Mouse (Mus musculus): ENCODE results near the gene Gm9602. TPM values are rescaled to one million over a fixed set of nuclear protein-coding genes. Genes with fewer than 3 reads are reported as not detected.
A peak's percentile ranks its signal among the peaks of the same experiment; 100 is the strongest.
"Not testable (repeated sequence)": the region's sequence is repeated elsewhere in the genome, so short reads cannot be mapped to it uniquely, and the experiment has no call there.

Gene Gm9602
- total RNA-seq (2021), result not detected
- long read RNA-seq, experiment 1, result 0 reads
- long read RNA-seq, experiment 2, result 0 reads

- DNase-seq, result not testable (repeated sequence)
These were observed at the start of gene Gm9602 for GRCm38 (mm10) chr14:4776037-4776436. Gm9602 (plus strand) TSS chr14:4776337.

GRCm38 (mm10) chr14:4806421-4806820 is 30.3 kb downstream of the Gm9602 start:
- peak; percentile 2 for DNase-seq

GRCm38 (mm10) chr14:4821950-4822349 is 45.8 kb downstream of the Gm9602 start:
- DNase-seq, result peak; percentile 2

Other genes with a start within 250 kb of the Gm9602 start
- gene Gm3047, start 220.9 kb upstream of the Gm9602 start, total RNA-seq (2021), result not detected
- not detected for gene Gm8159, start 144.0 kb upstream of the Gm9602 start, total RNA-seq (2021)
- gene Gm3239, start 112.1 kb upstream of the Gm9602 start, total RNA-seq (2021), result not detected
- gene Gm7876, start 67.1 kb upstream of the Gm9602 start, total RNA-seq (2021), result under 1 TPM in 1 of 2 experiments, not detected in 1; 0.14 TPM
- gene Gm3252, start 49.6 kb upstream of the Gm9602 start, total RNA-seq (2021), result under 1 TPM; 0.50 to 0.54 TPM
- under 1 TPM in 1 of 2 experiments, not detected in 1; 0.38 TPM for gene Gm3269, start 61.8 kb downstream of the Gm9602 start, total RNA-seq (2021)
- 1 to 10 TPM; 6.0 to 7.8 TPM for gene Gm3264, start 79.2 kb downstream of the Gm9602 start, total RNA-seq (2021)
- gene Gm3278, start 116.1 kb downstream of the Gm9602 start, total RNA-seq (2021), result not detected
- not detected for gene Gm8297, start 207.6 kb downstream of the Gm9602 start, total RNA-seq (2021)
- gene Gm3298, start 239.6 kb downstream of the Gm9602 start, total RNA-seq (2021), result not detected